Comparison of ENCODE assay signal across 21 mouse cellular contexts in the genomic region with DNA sequence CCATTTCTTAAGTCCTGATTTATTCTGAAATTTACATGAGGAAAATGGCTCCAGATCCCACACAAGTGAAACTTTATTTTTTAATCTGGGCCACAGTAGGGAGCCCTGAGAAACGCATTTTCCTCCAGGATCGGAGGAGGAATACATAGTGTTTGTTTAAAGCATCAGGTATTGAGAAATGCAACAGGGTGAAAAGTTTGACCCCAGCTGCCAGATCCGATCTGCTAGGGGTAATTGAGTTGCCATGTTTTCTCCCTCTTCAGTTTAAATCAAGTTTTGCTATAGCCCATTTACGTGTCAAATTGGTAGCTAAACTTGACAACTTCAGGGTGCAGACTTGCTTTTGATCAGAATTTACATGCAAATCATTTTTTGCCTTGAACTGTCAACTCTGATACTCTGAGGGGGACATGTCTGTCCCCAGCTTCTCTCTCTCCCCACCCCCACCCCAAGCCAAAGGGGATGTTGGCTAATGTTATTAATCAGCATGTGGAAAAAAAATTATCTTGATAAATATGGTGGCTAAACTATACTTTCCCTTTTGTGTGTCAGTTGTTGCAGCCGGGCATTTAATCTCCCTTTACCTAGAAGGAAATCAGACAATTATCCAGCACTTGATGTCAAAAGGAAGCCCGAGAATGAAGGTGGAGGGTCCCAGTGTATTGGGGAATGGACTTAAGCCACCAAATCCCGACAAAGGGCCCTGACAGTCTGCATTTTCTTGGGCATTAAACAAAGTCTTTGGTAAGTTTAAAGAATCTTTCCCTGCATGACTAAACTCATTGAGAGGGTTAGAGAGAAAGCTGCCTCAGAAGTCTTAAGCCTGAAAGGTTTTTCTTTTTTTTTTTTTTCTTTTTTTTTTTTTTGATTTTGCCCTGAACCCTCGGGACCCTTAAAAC.
DNase-seq lines count a peak whose midpoint lies in the region; ATAC-seq lines count a peak whose summit lies in the region.
"Had no signal": no experiment of that assay in that cellular context is flagged by ENCODE, and none has a peak within 500 bp of the region (broad histone marks: within the 10 kb centered on the region; RNA-seq: fewer than 3 reads in every experiment).

No protein-coding gene starts in this region.

- no peak for ATAC-seq in erythroblast, adult 5-6 weeks (replicated peaks; ENCODE audit: low FRiP score, poor library complexity, severe bottlenecking)
- ATAC-seq: liver, embryonic 12.5 days had no signal

- no peak overlapping the region for H3K27ac ChIP-seq in heart, embryonic 10.5 days
- no peak overlapping the region for H3K27ac ChIP-seq in limb, embryonic 10.5 days
- H3K27ac ChIP-seq: embryonic facial prominence, embryonic 15.5 days; left cerebral cortex, adult 2 months; liver, embryonic 12.5 days; lung, embryonic 15.5 days; macrophage; neural tube, embryonic 12.5 days had no signal

- 58% methylated on average over 8 of the region's 8 CpGs for WGBS in heart, embryonic 10.5 days
- 16% methylated on average over 8 of the region's 8 CpGs for WGBS in limb, embryonic 10.5 days

- H3K4me1 ChIP-seq in heart, embryonic 10.5 days = peaks cover 11% of the 10 kb centered on the region
- H3K4me1 ChIP-seq in limb, embryonic 10.5 days = peaks cover 64% of the 10 kb centered on the region
- H3K4me1 ChIP-seq: liver, embryonic 12.5 days had no signal

- no peak overlapping the region for H3K4me3 ChIP-seq in heart, embryonic 10.5 days
- no peak overlapping the region for H3K4me3 ChIP-seq in limb, embryonic 10.5 days
- H3K4me3 ChIP-seq: embryonic facial prominence, embryonic 15.5 days; hindbrain, embryonic 13.5 days; left cerebral cortex, adult 2 months; liver, embryonic 12.5 days; lung, embryonic 15.5 days; neural tube, embryonic 12.5 days had no signal

- peaks cover 35% of the 10 kb centered on the region for H3K27me3 ChIP-seq in heart, embryonic 10.5 days (ENCODE audit: insufficient read depth, poor library complexity, severe bottlenecking)
- peaks cover 61% of the 10 kb centered on the region for H3K27me3 ChIP-seq in limb, embryonic 10.5 days (ENCODE audit: low read depth, poor library complexity, severe bottlenecking)
- H3K27me3 ChIP-seq: embryonic facial prominence, embryonic 15.5 days; liver, embryonic 12.5 days; lung, embryonic 15.5 days; neural tube, embryonic 12.5 days had no signal

- no peaks in the 10 kb centered on the region for H3K36me3 ChIP-seq in heart, embryonic 10.5 days
- no peaks in the 10 kb centered on the region for H3K36me3 ChIP-seq in limb, embryonic 10.5 days
- H3K36me3 ChIP-seq: embryonic facial prominence, embryonic 15.5 days; hindbrain, embryonic 13.5 days; liver, embryonic 12.5 days; lung, embryonic 15.5 days; neural tube, embryonic 12.5 days had no signal

- peak; percentile 36 for DNase-seq in heart, adult 11 months
- no peak for DNase-seq in heart, embryonic 10.5 days (ENCODE audit: low spot score)
- peak; percentile 16 for DNase-seq in retina, embryonic 14.5 days (ENCODE audit: low spot score)
- DNase-seq in retina, postnatal 1 day = no peak
- peak; percentile 31 for DNase-seq in limb, embryonic 10.5 days (ENCODE audit: low spot score)
- DNase-seq in adrenal gland, adult 2 months = no peak
- DNase-seq: adrenal gland, postnatal 36 days; cerebellum, adult 2 months; heart, postnatal 10 days; kidney, adult 8-10 months; kidney, postnatal 36 days; left cerebral cortex, postnatal 4 days; thymus, postnatal 36 days had no signal

- no peaks in the 10 kb centered on the region for H3K9me3 ChIP-seq in heart, embryonic 10.5 days
- no peaks in the 10 kb centered on the region for H3K9me3 ChIP-seq in limb, embryonic 10.5 days (replicated peaks)
- H3K9me3 ChIP-seq: embryonic facial prominence, embryonic 15.5 days; hindbrain, embryonic 13.5 days; liver, embryonic 12.5 days; lung, embryonic 15.5 days; neural tube, embryonic 12.5 days had no signal

Comparison
In these comparisons a context has a peak if more than half of its experiments do, and no peak if none do; other contexts are left out.
1. DNase-seq: peak in heart, adult 11 months (single experiment), retina, embryonic 14.5 days (single experiment) and limb, embryonic 10.5 days (single experiment); none in heart, embryonic 10.5 days (single experiment), retina, postnatal 1 day (single experiment) and adrenal gland, adult 2 months (single experiment).